Mouse (Mus musculus) intestine, embryonic 16.5 days (tissue): ENCODE measurements around the gene Rpl34. TPM values are rescaled to one million over a fixed set of nuclear protein-coding genes. Genes with fewer than 3 reads are reported as not detected.

Source experiments
- ATAC-seq: fragments of 200-750 bp; cut with Nextera tagmentation; 2 replicates; pipeline ENCODE4 v1.8.0; 2017; ENCODE audit warnings: moderate TSS enrichment, moderate library complexity
- H3K27ac ChIP-seq: fragments of 300-500 bp; sonication (generic); 2 replicates; pipeline ENCODE4 v1.5.1; 2014; ENCODE audit warnings: mild to moderate bottlenecking, low read length
- H3K27me3 ChIP-seq: fragments of 300-500 bp; sonication (generic); replicated peaks from 2 replicates; pipeline ENCODE4 v1.6.1; 2014; ENCODE audit warnings: low read length, control low read depth, mixed read lengths; ENCODE audit not compliant: control insufficient read depth, insufficient read depth
- H3K36me3 ChIP-seq: fragments of 300-500 bp; sonication (generic); 2 replicates; pipeline ENCODE4 v1.6.1; 2014; ENCODE audit warnings: low read length, control low read depth; ENCODE audit not compliant: control insufficient read depth, insufficient read depth
- H3K4me1 ChIP-seq: fragments of 300-500 bp; sonication (generic); 2 replicates; pipeline ENCODE4 v1.6.1; 2014; ENCODE audit warnings: low read length, control low read depth, mixed read lengths; ENCODE audit not compliant: control insufficient read depth, insufficient read depth
- H3K4me2 ChIP-seq: fragments of 300-500 bp; sonication (generic); 2 replicates; pipeline ENCODE4 v1.6.1; 2014; ENCODE audit warnings: low read depth, low read length, control low read depth
- H3K4me3 ChIP-seq: fragments of 300-500 bp; sonication (generic); 2 replicates; pipeline ENCODE4 v1.5.1; 2014; ENCODE audit warnings: mild to moderate bottlenecking, low read length
- H3K9ac ChIP-seq: fragments of 300-500 bp; sonication (generic); 2 replicates; pipeline ENCODE4 v1.6.1; 2014; ENCODE audit warnings: low read depth, low read length
- H3K9me3 ChIP-seq: fragments of 300-500 bp; sonication (generic); 2 replicates; pipeline ENCODE4 v1.6.1; 2016; ENCODE audit warnings: low read length, control low read depth; ENCODE audit not compliant: control insufficient read depth
- WGBS: fragments of 180-500 bp; shearing (Covaris S2); extraction: QIAGEN DNeasy Blood & Tissue Kit; methylation state at CpG from one replicate; pipeline ENCODE4 v1.1.7; 2014; 5-methylcytosine and 5-hydroxymethylcytosine counted together
- polyA plus RNA-seq: library from polyadenylated mRNA; unstranded; fragments of >200 nt; fragmentation: Nextera tagmentation; extraction: Ambion mirVana; gene quantifications from 2 replicates; pipeline ENCODE4 v1.2.1, GENCODE M21; 2015

The Rpl34 gene
- polyA plus RNA-seq, 1 experiment from 2014 or later, result 810 TPM

DNA sequence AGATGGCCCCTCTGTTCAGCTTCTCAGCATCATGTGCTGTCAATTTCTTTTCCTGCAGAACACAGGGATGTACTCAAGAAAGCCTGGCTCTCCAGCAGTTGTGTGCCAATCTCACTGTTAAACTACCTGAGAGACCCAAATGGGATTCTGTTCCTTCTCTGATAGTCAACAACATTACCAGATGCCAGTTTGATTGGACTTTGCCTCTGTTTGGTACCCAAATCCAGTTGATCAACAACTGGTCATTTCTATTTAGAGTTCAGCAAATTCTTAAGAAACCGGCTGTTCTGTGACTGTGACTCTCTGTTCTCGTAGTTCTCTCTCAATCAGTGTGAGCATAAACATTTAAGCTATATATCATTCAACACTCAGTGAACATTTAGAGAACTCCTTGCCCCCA is 49.0 kb downstream of the Rpl34 start:
- H3K27ac ChIP-seq, result no peak overlapping the region
- no peak for ATAC-seq
- no peaks in the 10 kb centered on the region for H3K9me3 ChIP-seq
- no peak overlapping the region for H3K4me3 ChIP-seq
- 74% methylated on average over 2 of the region's 2 CpGs for WGBS
- H3K27me3 ChIP-seq, result no peaks in the 10 kb centered on the region
- H3K4me2 ChIP-seq, result no peak overlapping the region
- no peak overlapping the region for H3K9ac ChIP-seq
- no peaks in the 10 kb centered on the region for H3K4me1 ChIP-seq
- H3K36me3 ChIP-seq, result no peaks in the 10 kb centered on the region

DNA sequence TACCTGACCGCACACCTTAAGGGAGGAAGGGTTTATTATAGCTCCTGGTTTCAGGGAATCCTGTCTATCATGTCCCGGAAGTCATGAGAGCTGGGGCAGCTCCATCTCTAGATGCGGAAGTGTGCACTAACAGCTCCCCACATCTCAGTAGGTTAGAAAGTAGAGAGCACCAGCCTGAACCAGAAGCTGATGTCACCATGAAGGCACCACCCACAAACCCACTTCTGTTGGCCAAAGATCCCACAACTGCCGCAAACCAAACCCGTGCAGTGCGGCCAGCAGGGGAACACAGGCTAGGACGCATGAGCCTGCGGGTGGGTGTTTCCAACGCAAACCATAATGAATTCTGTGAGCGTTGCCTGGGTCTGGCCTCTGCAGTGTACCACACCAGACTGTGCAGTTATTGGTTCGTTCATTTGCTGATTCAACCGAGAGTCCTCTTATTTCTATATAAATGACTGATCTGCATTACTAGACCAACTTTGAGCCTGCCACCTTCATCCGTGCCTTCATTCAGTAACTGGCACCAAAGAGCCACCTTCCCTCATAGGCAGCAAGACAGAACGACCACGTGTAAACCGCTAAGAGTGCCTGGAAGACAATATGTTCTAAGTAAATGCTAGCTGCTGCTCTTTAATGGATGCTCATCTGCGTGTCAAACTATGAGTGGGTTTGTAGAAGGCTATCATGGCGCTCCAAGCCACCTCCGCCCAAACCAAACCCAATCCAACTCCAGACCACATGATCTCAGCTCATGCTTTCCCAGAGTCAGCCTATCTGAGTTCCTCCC is 52.3 kb downstream of the Rpl34 start:
- WGBS, result 95% methylated on average over 19 of the region's 19 CpGs
- Histone ChIP-seq H3K9ac (no peak overlapping the region), H3K27ac (no peak overlapping the region), H3K4me2 (no peak overlapping the region), H3K27me3 (no peaks in the 10 kb centered on the region), H3K4me3 (no peak overlapping the region), H3K36me3 (no peaks in the 10 kb centered on the region), H3K9me3 (no peaks in the 10 kb centered on the region), H3K4me1 (no peaks in the 10 kb centered on the region)
- ATAC-seq, result no peak

Other genes with a start within 250 kb of the Rpl34 start
- gene Etnppl, start 113.0 kb downstream of the Rpl34 start, polyA plus RNA-seq, result 0.42 and 0.56 TPM in 2 replicates
- 390 and 398 TPM in 2 replicates for gene Ostc, start 21.0 kb downstream of the Rpl34 start, polyA plus RNA-seq